Mouse (Mus musculus) monocyte, adult 5-6 weeks (primary cell): Measurements from ENCODE around the gene Degs1. TPM values are rescaled to one million over a fixed set of nuclear protein-coding genes. Genes with fewer than 3 reads are reported as not detected.

Source experiments
- ATAC-seq: fragments of 153-309, 156-312 bp; replicated peaks from 2 replicates; pipeline ENCODE4 v1.8.0; 2017; ENCODE audit warnings: mild to moderate bottlenecking; ENCODE audit not compliant: low TSS enrichment, insufficient number of reproducible peaks, severe bottlenecking, poor library complexity, low FRiP score
- total RNA-seq: library from RNA; stranded (forward); fragments of 200-1000, 200-491, 200-594 nt; gene quantifications from 3 replicates; pipeline ENCODE4 v1.2.3, GENCODE M21; 2017

Gene Degs1
- total RNA-seq, 1 experiment from 2014 or later: 162 TPM

DNA sequence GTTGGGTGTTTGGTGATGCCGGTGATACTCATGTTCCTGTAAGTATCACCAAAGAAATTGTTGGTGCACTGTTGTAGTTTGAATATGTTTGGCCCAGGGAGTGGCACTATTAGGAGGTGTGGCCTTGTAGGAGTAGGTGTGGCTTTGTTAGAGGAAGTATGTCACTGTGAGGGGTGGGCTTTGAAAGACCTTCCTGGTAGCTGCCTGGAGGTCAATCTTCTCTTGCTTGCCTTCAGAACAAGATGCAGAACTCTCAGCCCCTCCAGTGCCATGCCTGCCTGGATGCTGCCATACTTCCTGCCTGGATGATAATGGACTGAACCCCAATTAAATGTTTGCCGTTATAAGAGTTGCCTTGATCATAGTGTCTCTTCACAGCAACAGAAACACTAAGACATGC, 2.2 kb upstream of the Degs1 start:
- no peak for ATAC-seq

DNA sequence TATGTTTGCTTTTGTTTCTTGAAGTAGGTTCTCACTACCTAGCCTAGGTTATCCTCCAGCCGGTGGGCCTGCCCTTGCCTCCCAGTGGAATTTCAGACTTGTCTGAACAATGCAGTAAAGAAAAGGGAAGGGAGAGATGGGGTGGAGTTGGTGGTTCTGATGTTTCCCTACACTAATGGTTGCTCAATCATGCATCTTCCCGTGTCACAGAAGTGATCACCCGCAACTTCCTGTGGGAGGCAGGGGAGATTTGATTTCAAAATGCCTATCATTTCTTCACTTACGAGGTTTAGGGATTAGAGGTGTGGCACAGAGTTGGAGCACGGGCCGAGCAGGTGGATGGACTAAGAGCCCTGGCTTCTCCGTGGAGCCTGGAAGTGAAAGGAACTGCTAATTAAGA, 627 bp upstream of the Degs1 start:
- peak; percentile 57 for ATAC-seq

GRCm38 (mm10) chr1:182281251-182281711, 1.3 kb downstream of the Degs1 start:
- no peak for ATAC-seq

GRCm38 (mm10) chr1:182280577-182280976, 2.0 kb downstream of the Degs1 start:
- ATAC-seq: no peak

DNA sequence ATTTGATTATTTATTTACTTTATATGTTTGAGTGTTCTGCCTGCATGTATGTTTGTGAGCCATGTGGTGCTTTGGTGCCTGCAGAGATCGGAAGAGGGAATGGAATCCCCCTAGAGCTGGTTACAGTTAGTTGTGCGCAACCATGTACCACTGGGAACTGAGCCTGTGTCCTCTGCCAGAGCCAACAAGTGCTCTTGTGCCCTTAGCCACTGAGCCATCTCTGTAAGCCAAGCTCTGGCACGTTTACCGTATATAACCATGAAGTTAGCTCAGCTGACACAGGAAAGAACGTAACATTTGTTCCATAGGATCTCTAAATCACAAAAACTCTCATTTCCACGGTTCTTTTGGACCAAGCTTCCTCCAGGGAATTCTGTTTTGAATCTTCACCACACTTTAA, 2.6 kb downstream of the Degs1 start:
- ATAC-seq: no peak

- no peak for ATAC-seq
These were observed 3.2 kb downstream of the Degs1 start for GRCm38 (mm10) chr1:182279436-182279835.

- ATAC-seq: no peak
These were observed 7.5 kb downstream of the Degs1 start for GRCm38 (mm10) chr1:182275109-182275508.

DNA sequence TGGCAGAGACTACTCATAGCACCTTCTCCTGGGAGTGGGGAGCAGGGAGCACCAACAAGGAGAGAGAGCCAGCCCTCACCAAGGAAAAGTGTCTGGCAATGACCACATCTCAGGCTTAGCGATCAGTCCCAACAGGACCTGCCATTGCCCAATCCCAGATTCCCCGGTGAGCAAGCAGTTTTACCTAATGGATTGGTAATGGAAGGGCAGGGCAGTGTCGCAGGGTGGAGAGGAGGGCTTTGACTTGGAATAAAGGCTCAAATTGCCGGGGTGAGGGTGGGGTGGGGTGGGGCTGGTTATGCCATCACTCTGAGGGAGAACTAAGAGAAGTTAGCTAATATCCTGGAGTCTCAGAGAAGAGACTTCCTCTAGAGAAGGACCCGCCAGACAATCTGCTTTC, 11.0 kb downstream of the Degs1 start:
- peak; percentile 53; the same call in 1 of the 2 replicates for ATAC-seq

GRCm38 (mm10) chr1:182271130-182271529, 11.5 kb downstream of the Degs1 start:
- no peak for ATAC-seq

DNA sequence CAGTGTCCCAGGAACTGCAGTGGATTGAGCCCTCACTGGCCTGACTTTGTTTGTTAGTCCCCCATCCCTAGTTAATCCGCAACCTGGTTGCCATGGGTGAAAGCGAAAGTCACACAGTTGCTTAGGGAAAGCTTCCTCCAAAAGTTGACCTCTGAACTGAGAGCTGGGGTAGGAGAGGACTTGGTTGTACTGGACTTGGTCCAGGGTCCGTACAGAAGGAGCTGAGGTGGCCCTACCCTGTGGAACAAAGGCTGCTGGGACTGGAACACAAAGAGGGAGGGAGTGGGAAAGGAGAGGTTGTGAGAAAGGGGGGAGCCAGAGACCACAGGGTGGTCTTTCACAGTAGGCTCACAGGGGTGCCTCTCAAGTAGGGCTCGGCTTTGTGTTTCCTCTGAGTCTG, 14.3 kb downstream of the Degs1 start:
- ATAC-seq: no peak

DNA sequence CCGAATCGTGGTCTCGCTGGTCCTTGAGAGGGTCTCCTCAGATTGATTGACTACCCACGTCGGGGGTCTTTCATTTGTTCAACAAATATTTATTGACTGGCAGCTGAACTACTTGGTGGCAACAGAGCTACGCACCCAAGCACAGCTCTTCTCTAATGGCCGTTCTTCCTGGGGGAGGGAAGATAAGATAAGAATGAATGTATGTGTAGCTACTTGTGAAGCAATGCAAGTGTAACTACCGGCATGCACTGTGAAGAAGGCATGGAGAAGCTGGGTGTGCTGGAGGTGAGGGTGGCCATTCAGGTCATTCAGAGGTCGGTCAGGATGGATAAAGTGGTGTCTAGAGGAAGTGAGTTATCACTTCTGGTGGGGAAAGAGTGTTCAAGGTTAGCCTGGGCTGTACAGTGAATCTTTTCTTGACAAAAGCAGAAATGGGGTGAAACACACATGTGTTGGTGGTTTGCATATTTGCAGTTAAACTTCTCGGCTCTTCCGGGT, 16.5 kb downstream of the Degs1 start:
- no peak for ATAC-seq

DNA sequence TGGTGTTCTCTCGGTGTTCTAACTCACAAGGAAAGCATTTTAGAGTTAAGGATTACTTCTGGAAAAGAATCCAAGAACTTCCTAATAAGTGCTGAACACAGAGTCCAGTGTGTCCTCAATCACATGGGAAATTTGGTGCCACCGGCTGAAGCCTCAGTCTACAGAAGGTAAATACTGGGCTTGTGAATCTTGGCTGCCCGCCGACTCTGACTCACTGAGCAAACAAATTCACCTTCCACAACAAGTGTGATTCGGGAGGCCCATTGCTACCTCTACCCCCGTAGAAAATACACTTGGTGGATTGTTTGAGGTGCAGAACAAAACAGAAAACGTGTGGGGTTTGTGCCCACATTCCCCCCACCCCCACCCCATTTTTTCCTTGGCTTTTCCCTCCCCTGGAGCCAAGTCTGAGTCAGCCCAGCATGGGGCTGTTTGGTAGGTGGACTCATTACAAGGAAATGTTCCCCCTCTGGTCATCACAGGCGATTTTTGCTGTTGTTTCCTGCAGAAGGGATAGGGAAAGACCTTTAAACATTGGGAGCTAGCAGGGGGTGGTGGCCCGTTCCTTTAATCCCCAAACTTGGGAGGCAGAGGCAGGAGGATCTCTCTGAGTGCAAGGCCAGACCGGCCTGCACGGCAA, 26.4 kb downstream of the Degs1 start:
- no peak for ATAC-seq

GRCm38 (mm10) chr1:182255031-182255430, 27.6 kb downstream of the Degs1 start:
- ATAC-seq: peak; percentile 95

GRCm38 (mm10) chr1:182254618-182255017, 28.0 kb downstream of the Degs1 start:
- peak; percentile 91 for ATAC-seq

DNA sequence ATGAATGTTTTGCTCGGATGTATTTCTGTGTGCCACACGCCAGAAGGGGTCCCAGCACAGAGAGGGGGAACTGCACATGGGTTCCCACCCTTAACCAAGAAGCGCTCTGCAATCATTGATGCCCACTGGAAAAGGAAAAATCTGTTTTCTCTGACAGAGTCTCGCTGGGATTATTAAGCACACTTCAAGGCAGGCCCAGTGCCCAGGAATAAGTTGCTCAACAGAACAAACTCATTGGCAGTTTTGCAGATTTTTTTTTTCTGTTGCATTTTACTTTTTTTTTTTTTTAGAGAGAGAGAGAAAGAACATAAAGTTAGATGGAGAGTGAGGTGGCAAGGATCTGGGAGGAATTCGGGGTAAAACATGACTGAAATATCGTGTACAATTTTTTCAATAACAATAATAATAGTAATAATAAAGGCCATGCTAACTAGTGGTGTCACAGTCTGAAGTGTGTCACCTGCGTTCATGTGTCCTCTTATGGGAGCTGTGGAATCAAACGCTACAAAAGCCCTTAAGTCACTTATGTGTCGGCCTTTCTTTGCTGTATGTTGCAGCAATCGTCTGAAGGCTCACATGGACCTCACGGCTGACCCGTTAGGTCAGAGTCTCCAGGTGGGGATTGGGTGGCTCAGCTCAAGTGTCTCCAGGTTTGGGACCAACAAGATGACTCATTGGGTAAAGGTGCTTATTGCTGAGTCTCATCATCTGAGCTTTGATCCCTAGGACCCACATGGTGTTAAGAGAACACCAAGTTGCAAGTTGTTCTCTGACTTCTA, 28.7 kb downstream of the Degs1 start:
- ATAC-seq: no peak

DNA sequence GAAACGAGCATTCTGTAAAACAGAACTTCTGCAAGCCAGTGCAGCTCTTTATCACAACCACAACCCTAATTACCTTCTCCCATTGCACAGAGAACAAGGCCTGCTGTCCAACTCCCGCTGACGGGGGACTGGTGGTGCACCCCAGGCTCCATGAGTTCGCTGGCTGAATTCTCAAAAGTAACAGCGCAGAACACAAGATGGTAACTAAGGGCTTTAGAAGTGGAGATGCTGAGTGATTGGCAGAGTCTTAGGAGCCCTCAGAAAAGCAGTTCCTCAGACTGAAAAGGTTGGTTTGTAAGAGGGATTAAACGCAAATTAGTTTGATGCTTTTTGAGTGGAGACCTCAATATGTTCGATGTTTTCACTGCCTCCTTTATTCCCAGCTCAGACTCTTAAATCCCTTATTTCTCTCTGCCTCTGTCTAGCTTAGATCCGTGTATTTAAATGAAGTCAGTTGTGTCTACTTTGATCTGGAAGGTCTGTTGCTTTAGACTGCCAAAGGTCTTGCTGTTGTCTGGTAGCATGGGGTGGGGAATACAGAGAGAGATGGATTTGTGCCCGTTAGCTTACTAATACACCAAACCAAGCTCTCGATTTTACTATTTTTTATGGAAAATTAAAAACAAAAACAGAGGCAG, 30.0 kb downstream of the Degs1 start:
- no peak for ATAC-seq

DNA sequence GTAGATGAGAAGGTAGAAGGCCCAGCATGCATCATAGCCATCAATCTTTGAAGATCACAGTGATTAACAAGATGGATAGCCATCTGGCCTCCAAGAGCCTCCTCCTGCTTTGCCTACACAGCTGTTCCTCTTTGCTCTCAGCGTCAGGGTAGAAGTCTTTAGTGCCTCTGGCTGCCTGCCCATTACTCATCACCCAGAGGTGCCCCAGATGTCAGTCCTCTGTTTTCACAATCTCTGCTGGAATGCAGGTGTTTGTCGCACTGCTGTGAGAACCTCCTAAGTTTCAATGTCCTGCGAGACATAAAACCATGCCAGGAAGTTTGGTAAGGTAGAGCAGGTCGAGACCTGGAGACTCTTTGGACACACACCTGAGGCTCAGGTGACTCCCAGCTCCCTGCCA, 31.9 kb downstream of the Degs1 start:
- no peak for ATAC-seq

DNA sequence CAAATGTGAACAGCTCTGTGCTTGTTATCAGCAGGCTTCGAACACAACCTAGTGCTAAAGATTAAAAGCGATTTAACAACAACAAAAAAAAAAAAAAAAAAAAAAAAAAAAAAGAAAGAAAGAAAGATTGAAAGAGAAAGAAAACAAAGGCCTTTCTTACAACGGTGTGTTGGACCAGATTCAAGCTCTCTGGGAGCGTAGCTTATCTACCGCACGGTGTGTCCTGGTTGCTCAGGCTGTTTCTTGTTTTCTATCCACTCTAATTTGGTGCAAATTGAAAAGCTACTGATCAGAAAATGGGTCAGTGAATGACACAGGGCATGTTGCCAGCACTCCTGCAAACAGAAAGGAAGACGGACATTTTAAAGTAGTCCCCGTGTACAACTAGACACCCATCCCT, 33.3 kb downstream of the Degs1 start:
- ATAC-seq: no peak

DNA sequence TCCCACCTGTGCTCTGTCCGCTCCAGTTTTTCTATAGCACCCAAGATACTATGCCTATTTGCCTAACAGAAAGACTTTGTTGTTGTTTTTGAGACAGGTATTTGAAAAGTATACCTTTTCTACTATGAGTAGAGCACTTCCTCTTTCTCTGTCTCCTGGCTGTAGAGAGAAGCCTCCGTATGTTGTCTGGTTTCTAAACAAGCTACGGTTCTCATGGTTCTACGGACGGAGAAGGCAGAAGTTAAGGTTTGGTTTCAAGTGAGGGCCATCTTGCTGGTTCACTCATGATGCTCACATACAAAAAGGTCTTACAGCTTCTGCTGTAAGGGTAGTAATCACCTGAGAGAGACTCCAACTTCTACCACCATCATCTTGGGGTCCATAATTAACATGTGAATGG, 37.6 kb downstream of the Degs1 start:
- no peak for ATAC-seq
